Mouse (Mus musculus) bone marrow macrophage, adult 2 months (primary cell): ENCODE measurements around the gene Srd5a3.

Experiments
- CTCF ChIP-seq: IDR thresholded peaks from 2 replicates; pipeline ENCODE4 v1.5.1; 2012; ENCODE audit warnings: low read depth, mild to moderate bottlenecking, low read length, moderate library complexity
- POLR2A ChIP-seq: IDR thresholded peaks from 2 replicates; pipeline ENCODE4 v1.6.1; 2012; ENCODE audit warnings: mild to moderate bottlenecking, low read depth, low read length, borderline replicate concordance

GRCm38 (mm10) chr5:76131990-76132389, 8.1 kb upstream of the Srd5a3 start:
- TF ChIP-seq CTCF: no peak
- no peak for TF ChIP-seq POLR2A
